Mouse (Mus musculus): ENCODE measurements around the gene Fyco1. TPM values are rescaled to one million over a fixed set of nuclear protein-coding genes. Genes with fewer than 3 reads are reported as not detected.
"Not testable (repeated sequence)": the region's sequence is repeated elsewhere in the genome, so short reads cannot be mapped to it uniquely, and the experiment has no call there.

Gene Fyco1
- polyA plus RNA-seq, 1 experiment from 2014 or later: 15.8 TPM

DNA sequence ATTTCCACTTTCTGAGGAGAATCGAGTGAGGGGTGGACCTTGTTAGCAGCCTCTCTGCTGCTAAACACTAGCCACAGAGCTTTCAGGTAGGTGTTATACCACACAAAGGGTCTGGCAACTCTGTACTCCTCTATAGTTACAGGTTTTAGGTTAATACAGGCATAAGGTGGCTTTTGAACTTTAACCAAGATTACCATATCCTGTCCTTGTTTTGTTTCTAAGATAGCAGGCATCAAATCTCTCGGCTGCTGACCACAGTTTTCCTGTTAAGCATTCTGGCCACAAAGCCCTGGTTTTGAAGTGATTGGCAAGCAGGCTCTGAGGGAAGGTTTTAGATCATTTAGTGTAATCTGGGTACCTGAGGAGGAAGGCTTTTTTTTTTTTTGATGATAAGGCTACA lies 37.4 kb downstream of the Fyco1 start:
- H3K27ac ChIP-seq (replicated peaks): no peak overlapping the region
- no peaks in the 10 kb centered on the region for H3K27me3 ChIP-seq
- no peak overlapping the region for H3K4me3 ChIP-seq (replicated peaks)
- 76% methylated on average over 2 of the region's 2 CpGs for WGBS
- H3K36me3 ChIP-seq: peaks cover 59% of the 10 kb centered on the region
- no peak overlapping the region for H3K4me2 ChIP-seq (replicated peaks)
- H3K9ac ChIP-seq: no peak overlapping the region
- no peaks in the 10 kb centered on the region for H3K4me1 ChIP-seq
- no peaks in the 10 kb centered on the region for H3K9me3 ChIP-seq (replicated peaks)
- no peak for ATAC-seq (ENCODE audit: insufficient number of reproducible peaks, low FRiP score, low TSS enrichment, low read depth)

DNA sequence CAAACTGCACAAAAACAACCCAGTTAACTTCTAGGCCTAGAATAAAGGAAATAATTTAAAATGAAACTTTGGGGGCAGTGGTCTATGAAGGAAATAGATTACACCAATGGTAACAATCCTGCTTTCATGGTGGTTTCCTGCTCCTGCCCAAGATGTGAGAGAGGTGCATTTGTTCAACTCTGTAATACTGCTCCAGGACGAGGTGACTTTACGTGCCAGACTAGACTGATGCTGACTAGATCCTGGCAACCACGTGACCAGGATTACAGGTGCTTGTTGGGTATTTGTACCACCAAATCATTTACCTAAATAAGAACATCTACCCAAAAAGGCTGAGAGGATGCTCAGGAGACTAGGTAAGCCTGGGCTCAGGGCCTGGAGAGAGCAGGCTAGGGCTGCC lies 39.9 kb downstream of the Fyco1 start:
- H3K4me2 ChIP-seq (replicated peaks): no peak overlapping the region
- no peak for ATAC-seq (ENCODE audit: insufficient number of reproducible peaks, low FRiP score, low TSS enrichment, low read depth)
- 90% methylated on average over 3 of the region's 3 CpGs for WGBS
- H3K27ac ChIP-seq (replicated peaks): no peak overlapping the region
- H3K27me3 ChIP-seq: no peaks in the 10 kb centered on the region
- H3K4me1 ChIP-seq: no peaks in the 10 kb centered on the region
- no peak overlapping the region for H3K9ac ChIP-seq
- H3K4me3 ChIP-seq (replicated peaks): no peak overlapping the region
- peaks cover 40% of the 10 kb centered on the region for H3K36me3 ChIP-seq
- H3K9me3 ChIP-seq (replicated peaks): no peaks in the 10 kb centered on the region

- ATAC-seq (ENCODE audit: insufficient number of reproducible peaks, low FRiP score, low TSS enrichment, low read depth): no peak
- no peak overlapping the region for H3K27ac ChIP-seq (replicated peaks)
- H3K4me3 ChIP-seq (replicated peaks): no peak overlapping the region
- 65% methylated on average over 7 of the region's 7 CpGs for WGBS
- H3K27me3 ChIP-seq: no peaks in the 10 kb centered on the region
- peaks cover 19% of the 10 kb centered on the region; the same call in 1 of the 2 replicates for H3K36me3 ChIP-seq
- H3K9me3 ChIP-seq (replicated peaks): no peaks in the 10 kb centered on the region
- no peak overlapping the region for H3K9ac ChIP-seq
- no peak overlapping the region for H3K4me2 ChIP-seq (replicated peaks)
- no peaks in the 10 kb centered on the region for H3K4me1 ChIP-seq
Measured at GRCm38 (mm10) chr9:123808583-123808982, 43.1 kb downstream of the Fyco1 start.

- Histone ChIP-seq H3K9me3 (replicated peaks) (no peaks in the 10 kb centered on the region), H3K4me3 (replicated peaks) (no peak within 1 kb of the TSS), H3K36me3 (peaks cover 21% of the 10 kb centered on the region), H3K4me1 (no peaks in the 10 kb centered on the region), H3K27me3 (no peaks in the 10 kb centered on the region), H3K4me2 (replicated peaks) (no peak within 1 kb of the TSS), H3K9ac (no peak within 1 kb of the TSS), H3K27ac (replicated peaks) (no peak within 1 kb of the TSS)
- 87% methylated on average over 5 of the region's 5 CpGs for WGBS
- ATAC-seq (ENCODE audit: insufficient number of reproducible peaks, low FRiP score, low TSS enrichment, low read depth): no peak
Measured at GRCm38 (mm10) chr9:123806267-123806666, 45.4 kb downstream of the Fyco1 start, which contains the start of gene Cxcr6. Cxcr6 (plus strand) TSS chr9:123806475.

DNA sequence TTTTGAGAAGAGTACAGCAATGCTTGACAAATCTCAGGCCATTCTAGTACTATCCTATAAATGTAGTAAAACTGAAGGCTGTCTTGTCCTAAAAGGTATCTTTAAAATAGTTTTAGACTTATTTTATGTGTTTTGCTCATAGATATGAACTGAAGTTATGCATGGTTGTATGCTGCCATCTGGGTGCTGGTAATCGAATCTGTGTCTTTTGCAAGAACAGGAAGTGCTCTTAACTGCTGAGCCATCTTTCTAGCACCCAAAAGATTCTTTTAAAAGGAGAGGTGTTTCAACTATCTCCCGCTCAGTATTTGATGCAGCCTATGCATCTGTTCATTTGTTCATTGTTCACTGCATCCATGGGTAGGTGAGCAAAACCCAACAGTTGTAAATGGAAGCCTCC lies 46.5 kb downstream of the Fyco1 start:
- H3K9ac ChIP-seq: no peak overlapping the region
- H3K4me1 ChIP-seq: no peaks in the 10 kb centered on the region
- no peak overlapping the region for H3K4me2 ChIP-seq (replicated peaks)
- no peaks in the 10 kb centered on the region for H3K27me3 ChIP-seq
- H3K4me3 ChIP-seq (replicated peaks): no peak overlapping the region
- peaks cover 18% of the 10 kb centered on the region for H3K36me3 ChIP-seq
- no peak for ATAC-seq (ENCODE audit: insufficient number of reproducible peaks, low FRiP score, low TSS enrichment, low read depth)
- H3K27ac ChIP-seq (replicated peaks): no peak overlapping the region
- WGBS: 85% methylated on average over 2 of the region's 2 CpGs
- H3K9me3 ChIP-seq (replicated peaks): no peaks in the 10 kb centered on the region

DNA sequence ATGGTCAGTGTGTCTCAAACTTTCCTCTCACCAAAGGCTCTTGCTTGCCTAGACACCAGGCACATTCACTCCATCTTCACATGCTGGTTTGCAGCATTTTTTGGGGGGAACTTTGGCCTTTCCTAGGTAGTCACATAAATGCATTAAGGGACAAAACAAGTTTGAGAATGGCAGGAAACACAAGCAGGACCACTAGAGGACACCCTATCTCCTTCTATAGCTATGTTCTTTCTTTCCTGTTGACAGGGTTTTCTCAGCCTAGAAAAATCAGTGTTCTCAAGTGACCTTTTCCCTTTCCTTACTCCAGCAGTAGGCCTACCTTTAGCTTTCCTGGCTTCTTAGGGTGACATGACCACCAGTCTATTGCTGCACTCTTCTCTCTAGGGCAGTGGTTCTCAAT lies 48.8 kb downstream of the Fyco1 start:
- no peak for ATAC-seq (ENCODE audit: insufficient number of reproducible peaks, low FRiP score, low TSS enrichment, low read depth)
- Histone ChIP-seq H3K9me3 (replicated peaks) (no peaks in the 10 kb centered on the region), H3K4me3 (replicated peaks) (no peak overlapping the region), H3K27ac (replicated peaks) (no peak overlapping the region), H3K36me3 (peaks cover 15% of the 10 kb centered on the region), H3K27me3 (no peaks in the 10 kb centered on the region), H3K4me1 (no peaks in the 10 kb centered on the region), H3K4me2 (replicated peaks) (no peak overlapping the region), H3K9ac (no peak overlapping the region)

GRCm38 (mm10) chr9:123802421-123802820 lies 49.3 kb downstream of the Fyco1 start:
- no peaks in the 10 kb centered on the region for H3K4me1 ChIP-seq
- peaks cover 20% of the 10 kb centered on the region for H3K36me3 ChIP-seq
- no peaks in the 10 kb centered on the region for H3K9me3 ChIP-seq (replicated peaks)
- no peak overlapping the region for H3K27ac ChIP-seq (replicated peaks)
- H3K4me2 ChIP-seq (replicated peaks): no peak overlapping the region
- H3K4me3 ChIP-seq (replicated peaks): no peak overlapping the region
- H3K27me3 ChIP-seq: no peaks in the 10 kb centered on the region
- H3K9ac ChIP-seq: no peak overlapping the region
- WGBS: 90% methylated on average over 2 of the region's 2 CpGs
- no peak for ATAC-seq (ENCODE audit: insufficient number of reproducible peaks, low FRiP score, low TSS enrichment, low read depth)

GRCm38 (mm10) chr9:123801527-123801926 lies 50.2 kb downstream of the Fyco1 start:
- Histone ChIP-seq H3K9ac (no peak overlapping the region), H3K9me3 (replicated peaks) (no peaks in the 10 kb centered on the region), H3K36me3 (peaks cover 27% of the 10 kb centered on the region), H3K4me3 (replicated peaks) (no peak overlapping the region), H3K4me2 (replicated peaks) (no peak overlapping the region), H3K4me1 (no peaks in the 10 kb centered on the region), H3K27me3 (no peaks in the 10 kb centered on the region), H3K27ac (replicated peaks) (no peak overlapping the region)
- no peak for ATAC-seq (ENCODE audit: insufficient number of reproducible peaks, low FRiP score, low TSS enrichment, low read depth)
- 92% methylated on average over 1 of the region's 1 CpGs for WGBS

GRCm38 (mm10) chr9:123796174-123796573 lies 55.5 kb downstream of the Fyco1 start:
- 73% methylated on average over 3 of the region's 3 CpGs for WGBS
- no peaks in the 10 kb centered on the region for H3K9me3 ChIP-seq (replicated peaks)
- no peaks in the 10 kb centered on the region for H3K4me1 ChIP-seq
- H3K9ac ChIP-seq: no peak overlapping the region
- peaks cover 56% of the 10 kb centered on the region for H3K36me3 ChIP-seq
- H3K27ac ChIP-seq (replicated peaks): no peak overlapping the region
- no peaks in the 10 kb centered on the region for H3K27me3 ChIP-seq
- H3K4me3 ChIP-seq (replicated peaks): no peak overlapping the region
- no peak overlapping the region for H3K4me2 ChIP-seq (replicated peaks)
- no peak for ATAC-seq (ENCODE audit: insufficient number of reproducible peaks, low FRiP score, low TSS enrichment, low read depth)

GRCm38 (mm10) chr9:123788855-123789529 lies 62.7 kb downstream of the Fyco1 start:
- no peak for ATAC-seq (ENCODE audit: insufficient number of reproducible peaks, low FRiP score, low TSS enrichment, low read depth)
- Histone ChIP-seq H3K4me2 (replicated peaks) (no peak overlapping the region), H3K36me3 (peaks cover 40% of the 10 kb centered on the region)

GRCm38 (mm10) chr9:123773299-123773698 lies 78.4 kb downstream of the Fyco1 start:
- not testable (repeated sequence) for H3K36me3 ChIP-seq; H3K27me3 ChIP-seq; ATAC-seq (ENCODE audit: insufficient number of reproducible peaks, low FRiP score, low TSS enrichment, low read depth); H3K9me3 ChIP-seq (replicated peaks); H3K9ac ChIP-seq; H3K27ac ChIP-seq (replicated peaks); H3K4me2 ChIP-seq (replicated peaks); H3K4me1 ChIP-seq; H3K4me3 ChIP-seq (replicated peaks)
- 32% methylated on average over 2 of the region's 2 CpGs for WGBS

More at GRCm38 (mm10) chr9:123788855-123789529, 62.7 kb downstream of the Fyco1 start:
- Histone ChIP-seq H3K4me1 (no peaks in the 10 kb centered on the region), H3K27me3 (no peaks in the 10 kb centered on the region), H3K4me3 (replicated peaks) (no peak overlapping the region), H3K27ac (replicated peaks) (no peak overlapping the region), H3K9ac (no peak overlapping the region), H3K9me3 (replicated peaks) (no peaks in the 10 kb centered on the region)
- WGBS: 78% methylated on average over 4 of the region's 4 CpGs

DNA sequence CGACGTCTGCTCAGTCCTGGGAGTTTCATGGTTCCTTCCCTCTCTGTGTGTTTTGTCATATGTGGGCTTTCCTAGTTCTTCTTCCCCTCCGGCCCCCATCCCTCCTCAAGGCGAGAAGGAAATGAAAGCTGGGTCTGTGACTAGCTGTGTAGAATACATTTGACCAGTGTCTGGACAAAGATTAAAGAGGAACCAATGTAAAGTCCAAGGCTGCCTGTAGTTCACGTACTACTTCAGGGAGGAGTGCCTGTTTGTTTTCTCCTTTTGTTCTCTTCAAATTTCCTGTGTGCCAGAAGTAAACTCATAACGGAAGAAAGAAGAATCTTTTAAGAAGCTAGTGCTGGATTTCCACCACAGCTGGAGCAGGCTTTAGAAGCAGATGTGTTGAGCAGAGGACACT lies 82.2 kb downstream of the Fyco1 start:
- no peaks in the 10 kb centered on the region for H3K27me3 ChIP-seq
- peak overlapping the region; percentile 69 for H3K27ac ChIP-seq (replicated peaks)
- H3K4me3 ChIP-seq (replicated peaks): no peak overlapping the region
- H3K9ac ChIP-seq: no peak overlapping the region
- no peaks in the 10 kb centered on the region for H3K9me3 ChIP-seq (replicated peaks)
- no peak overlapping the region for H3K4me2 ChIP-seq (replicated peaks)
- no peak for ATAC-seq (ENCODE audit: insufficient number of reproducible peaks, low FRiP score, low TSS enrichment, low read depth)
- 52% methylated on average over 6 of the region's 6 CpGs for WGBS
- 0 out of 2 replicates have a peak, but pooled peaks cover 6% of the 10 kb centered on the region for H3K4me1 ChIP-seq
- H3K36me3 ChIP-seq: no peaks in the 10 kb centered on the region

Data from embryonic facial prominence, embryonic 15.5 days (tissue).